Mouse (Mus musculus): ENCODE data around the gene Hes7.

- TF ChIP-seq POLR2A (IDR thresholded peaks at IDR 0.05; ENCODE audit: control insufficient read depth in 1 of 2, insufficient read depth in 1 of 2, low read depth in 1 of 2, low read length in 2 of 2, poor library complexity in 1 of 2) = no peak
- no peak for TF ChIP-seq SIN3A (IDR thresholded peaks at IDR 0.05; ENCODE audit: low read length)
- TF ChIP-seq CTCF (IDR thresholded peaks at IDR 0.05 in 2 of 3, conservative IDR thresholded peaks at IDR 0.05 in 1 of 3; ENCODE audit: control insufficient read depth in 1 of 3, insufficient read depth in 1 of 3, low read depth in 2 of 3, low read length in 3 of 3, poor library complexity in 1 of 3, severe bottlenecking in 1 of 3) = 0 out of 6 replicates have a peak, but pooled peaks of 1 of the 3 experiments have one; percentile 3
- no peak for TF ChIP-seq POLR2AphosphoS2 (IDR thresholded peaks at IDR 0.05; ENCODE audit: low read length)
- no peak for TF ChIP-seq MEF2A (IDR thresholded peaks at IDR 0.05; ENCODE audit: extremely low read depth, insufficient replicate concordance, low read depth, low read length, poor library complexity, severe bottlenecking)
- no peak for TF ChIP-seq GABPA (IDR thresholded peaks at IDR 0.05; ENCODE audit: low read depth, low read length)
- TF ChIP-seq E2F4 (IDR thresholded peaks at IDR 0.05; ENCODE audit: borderline replicate concordance, low read depth, low read length) = no peak
- no peak for TF ChIP-seq MAZ (IDR thresholded peaks at IDR 0.05; ENCODE audit: low read depth, low read length)
- TF ChIP-seq GATA1 (IDR thresholded peaks at IDR 0.05; ENCODE audit: low read depth, low read length) = no peak
- no peak for TF ChIP-seq ZC3H11A (IDR thresholded peaks at IDR 0.05; ENCODE audit: low read depth, low read length)
- TF ChIP-seq MAX (IDR thresholded peaks at IDR 0.05; ENCODE audit: low read length) = no peak
- no peak for TF ChIP-seq MYC (IDR thresholded peaks at IDR 0.05; ENCODE audit: low read depth, low read length)
- TF ChIP-seq RCOR1 (IDR thresholded peaks at IDR 0.05; ENCODE audit: low read depth, low read length) = no peak
- TF ChIP-seq CHD2 (IDR thresholded peaks at IDR 0.05; ENCODE audit: low read length) = no peak
These were observed 13.3 kb downstream of the Hes7 start for GRCm38 (mm10) chr11:69133566-69133922.
